Mouse (Mus musculus) forebrain, embryonic 13.5 days (tissue): ENCODE data around the gene Lmntd1. TPM values are rescaled to one million over a fixed set of nuclear protein-coding genes. Genes with fewer than 3 reads are reported as not detected.

Experiments
- ATAC-seq: fragments of 200-750 bp; cut with Nextera tagmentation; 2 replicates; pipeline ENCODE4 v1.8.0; 2017
- H3K27ac ChIP-seq: fragments of 300-500 bp; sonication (generic); 2 replicates; pipeline ENCODE4 v1.5.1; 2015; ENCODE audit warnings: inconsistent platforms, mild to moderate bottlenecking, moderate library complexity
- H3K27me3 ChIP-seq: fragments of 300-500 bp; sonication (generic); 2 replicates; pipeline ENCODE4 v1.6.1; 2015; ENCODE audit warnings: mild to moderate bottlenecking, inconsistent platforms
- H3K36me3 ChIP-seq: fragments of 300-500 bp; sonication (generic); 2 replicates; pipeline ENCODE4 v1.6.1; 2015; ENCODE audit warnings: mild to moderate bottlenecking, inconsistent platforms; ENCODE audit not compliant: poor library complexity, severe bottlenecking
- H3K4me1 ChIP-seq: fragments of 300-500 bp; sonication (generic); 2 replicates; pipeline ENCODE4 v1.6.1; 2015; ENCODE audit warnings: inconsistent platforms
- H3K4me2 ChIP-seq: fragments of 300-500 bp; sonication (generic); 2 replicates; pipeline ENCODE4 v1.6.1; 2015; ENCODE audit warnings: inconsistent platforms, mild to moderate bottlenecking, moderate library complexity
- H3K4me3 ChIP-seq: fragments of 300-500 bp; sonication (generic); 2 replicates; pipeline ENCODE4 v1.5.1; 2015; ENCODE audit warnings: mild to moderate bottlenecking, inconsistent platforms
- H3K9ac ChIP-seq: fragments of 300-500 bp; sonication (generic); 2 replicates; pipeline ENCODE4 v1.6.1; 2015; ENCODE audit warnings: mild to moderate bottlenecking, inconsistent platforms
- H3K9me3 ChIP-seq: fragments of 300-500 bp; sonication (generic); replicated peaks from 2 replicates; pipeline ENCODE4 v1.6.1; 2016; ENCODE audit warnings: inconsistent platforms
- WGBS: fragments of 180-500 bp; shearing (Covaris S2); methylation state at CpG from one replicate; pipeline ENCODE4 v1.1.7; 2015; 5-methylcytosine and 5-hydroxymethylcytosine counted together
- polyA plus RNA-seq: library from polyadenylated mRNA; unstranded; fragments of >200 nt; fragmentation: Nextera tagmentation; extraction: Ambion mirVana; gene quantifications from 2 replicates; pipeline ENCODE4 v1.2.1, GENCODE M21; 2015

Lmntd1 gene
- polyA plus RNA-seq, 1 experiment from 2014 or later, result 0.45 TPM

DNA sequence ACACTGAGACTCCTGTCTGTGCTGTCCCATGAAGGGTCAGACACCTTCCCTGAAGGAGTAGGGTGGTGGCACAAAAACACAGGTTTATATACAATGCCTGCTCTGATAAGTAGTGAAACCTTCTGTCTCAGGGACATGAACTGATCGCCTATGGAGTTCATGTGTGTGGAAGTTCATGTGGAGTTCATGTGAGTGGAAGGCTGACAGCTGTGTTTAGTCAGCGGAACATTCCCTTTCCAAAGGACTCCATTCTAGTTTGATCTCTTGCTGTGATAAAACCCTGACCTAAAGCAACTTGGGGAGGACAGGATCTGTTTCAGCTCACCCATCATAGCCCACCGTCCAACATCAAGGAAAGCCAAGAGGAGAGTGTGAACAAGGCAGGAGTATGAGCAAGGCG, 22.6 kb upstream of the Lmntd1 start:
- peaks cover 6% of the 10 kb centered on the region; the same call in 1 of the 2 replicates for H3K9me3 ChIP-seq
- no peak overlapping the region for H3K4me2 ChIP-seq
- H3K36me3 ChIP-seq, result no peaks in the 10 kb centered on the region
- no peak overlapping the region for H3K9ac ChIP-seq
- H3K4me3 ChIP-seq, result no peak overlapping the region
- H3K27ac ChIP-seq, result no peak overlapping the region
- no peaks in the 10 kb centered on the region for H3K4me1 ChIP-seq
- ATAC-seq, result no peak
- H3K27me3 ChIP-seq, result no peaks in the 10 kb centered on the region
- WGBS, result 88% methylated on average over 4 of the region's 4 CpGs

DNA sequence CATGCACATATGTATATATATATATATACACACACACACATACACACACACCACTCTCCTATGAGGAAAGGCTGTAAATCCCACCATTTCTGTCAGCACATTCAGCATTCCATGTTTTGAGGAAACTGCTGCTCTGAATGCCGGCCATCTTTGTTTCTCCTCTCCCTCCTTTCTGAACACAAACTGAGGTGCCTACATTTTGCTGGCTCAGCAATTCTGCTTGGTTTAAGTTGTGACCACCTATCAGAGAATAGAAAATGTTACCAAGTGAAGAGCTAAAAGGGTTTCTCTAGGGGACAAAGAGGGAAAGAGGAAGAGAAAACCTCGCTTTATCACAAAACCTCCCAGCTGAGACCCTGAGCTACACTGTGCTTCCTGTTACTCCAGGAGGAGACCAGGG, 20.3 kb upstream of the Lmntd1 start:
- no peaks in the 10 kb centered on the region for H3K27me3 ChIP-seq
- 86% methylated on average over 2 of the region's 2 CpGs for WGBS
- no peak overlapping the region for H3K4me2 ChIP-seq
- H3K36me3 ChIP-seq, result no peaks in the 10 kb centered on the region
- H3K4me1 ChIP-seq, result no peaks in the 10 kb centered on the region
- H3K27ac ChIP-seq, result no peak overlapping the region
- no peak for ATAC-seq
- H3K9me3 ChIP-seq, result no peaks in the 10 kb centered on the region
- H3K4me3 ChIP-seq, result no peak overlapping the region
- H3K9ac ChIP-seq, result no peak overlapping the region

DNA sequence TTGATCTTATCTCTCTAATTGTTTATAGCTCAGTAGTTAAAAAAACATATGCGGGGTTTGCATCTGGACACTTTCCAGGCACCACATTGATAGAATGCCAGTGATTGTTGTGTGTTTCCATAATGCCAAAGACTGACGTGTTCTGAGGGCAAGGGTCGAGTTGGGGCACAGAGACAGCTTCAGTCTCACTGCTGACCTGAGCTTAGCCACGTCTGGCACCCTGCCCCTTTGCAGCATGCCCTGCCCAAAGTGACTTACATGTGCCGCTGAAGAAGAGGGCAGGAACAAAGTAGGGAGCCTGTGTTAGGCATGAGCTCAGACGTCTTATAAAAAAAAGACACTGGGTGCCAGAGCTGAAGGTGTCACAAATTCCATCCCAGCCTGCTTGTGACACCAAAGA, 16.1 kb upstream of the Lmntd1 start:
- no peak overlapping the region for H3K9ac ChIP-seq
- 64% methylated on average over 6 of the region's 6 CpGs for WGBS
- H3K27me3 ChIP-seq, result no peaks in the 10 kb centered on the region
- H3K36me3 ChIP-seq, result no peaks in the 10 kb centered on the region
- H3K9me3 ChIP-seq, result no peaks in the 10 kb centered on the region
- ATAC-seq, result no peak
- no peak overlapping the region for H3K4me2 ChIP-seq
- H3K4me3 ChIP-seq, result no peak overlapping the region
- no peak overlapping the region for H3K27ac ChIP-seq
- no peaks in the 10 kb centered on the region for H3K4me1 ChIP-seq

DNA sequence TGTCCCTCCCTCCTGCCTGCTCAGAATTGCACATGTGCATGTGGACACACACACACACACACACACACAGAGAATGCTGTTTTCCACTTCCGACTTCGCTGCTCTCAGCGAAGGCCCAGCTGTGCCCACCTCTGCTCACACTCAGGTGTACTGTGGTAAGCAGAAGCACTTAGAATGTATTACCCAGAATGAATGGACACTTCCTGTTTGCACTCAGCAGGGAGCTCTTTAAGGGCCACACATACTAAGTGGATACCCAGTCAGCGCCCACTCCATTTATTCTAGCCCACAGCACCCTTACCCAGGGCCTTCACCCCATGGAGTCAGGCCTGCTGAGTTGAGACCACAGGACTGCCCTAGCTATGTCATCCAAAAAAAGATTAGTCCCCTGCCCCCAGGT, 9.0 kb upstream of the Lmntd1 start:
- Histone ChIP-seq H3K36me3 (no peaks in the 10 kb centered on the region), H3K27ac (no peak overlapping the region), H3K9ac (no peak overlapping the region), H3K4me2 (no peak overlapping the region), H3K27me3 (no peaks in the 10 kb centered on the region), H3K4me1 (no peaks in the 10 kb centered on the region), H3K4me3 (no peak overlapping the region), H3K9me3 (no peaks in the 10 kb centered on the region)
- no peak for ATAC-seq
- 93% methylated on average over 4 of the region's 4 CpGs for WGBS

DNA sequence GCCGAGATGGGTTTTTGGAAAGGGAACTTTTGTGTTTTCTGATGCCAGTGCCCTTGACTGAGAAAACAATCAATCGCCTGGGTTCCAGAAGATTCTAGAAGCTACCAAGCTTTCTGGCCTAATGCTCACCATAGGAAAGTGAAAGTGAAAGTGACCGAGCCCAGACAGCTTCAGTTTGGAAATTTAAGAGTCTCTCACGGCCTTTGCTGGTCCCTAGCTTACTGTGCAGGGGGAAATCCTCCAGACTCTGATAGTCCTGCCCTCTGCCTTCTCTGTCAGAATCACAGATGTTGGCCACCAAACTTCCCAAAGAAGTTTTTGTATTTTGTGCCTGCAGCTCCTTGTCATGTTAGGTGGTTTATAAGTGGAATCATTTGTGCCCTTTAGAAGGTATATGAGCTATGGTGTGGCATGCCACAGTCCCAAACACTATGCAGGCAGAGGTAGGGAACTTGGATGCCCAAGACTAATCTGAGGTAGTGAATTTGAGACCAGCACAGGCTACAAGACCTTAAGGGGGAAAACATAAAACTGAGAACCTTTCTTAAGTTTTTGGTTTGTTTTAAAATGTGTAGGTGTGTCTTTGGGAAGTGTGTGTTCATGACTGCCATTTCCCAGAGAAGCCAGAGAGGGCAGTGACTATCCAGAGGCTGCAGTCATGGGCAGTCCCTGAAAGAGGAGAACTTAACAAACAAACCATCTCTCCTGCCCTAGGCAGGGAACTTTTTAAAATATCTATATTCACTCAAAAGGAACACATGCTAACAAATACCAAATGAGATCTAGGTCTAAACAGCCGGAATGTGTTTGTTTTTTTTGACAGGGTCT, 2.5 kb upstream of the Lmntd1 start:
- no peak overlapping the region for H3K4me2 ChIP-seq
- H3K9ac ChIP-seq, result no peak overlapping the region
- no peaks in the 10 kb centered on the region for H3K9me3 ChIP-seq
- H3K27ac ChIP-seq, result no peak overlapping the region
- no peak overlapping the region for H3K4me3 ChIP-seq
- 88% methylated on average over 5 of the region's 5 CpGs for WGBS
- ATAC-seq, result no peak
- H3K27me3 ChIP-seq, result no peaks in the 10 kb centered on the region
- H3K4me1 ChIP-seq, result no peaks in the 10 kb centered on the region
- no peaks in the 10 kb centered on the region for H3K36me3 ChIP-seq

DNA sequence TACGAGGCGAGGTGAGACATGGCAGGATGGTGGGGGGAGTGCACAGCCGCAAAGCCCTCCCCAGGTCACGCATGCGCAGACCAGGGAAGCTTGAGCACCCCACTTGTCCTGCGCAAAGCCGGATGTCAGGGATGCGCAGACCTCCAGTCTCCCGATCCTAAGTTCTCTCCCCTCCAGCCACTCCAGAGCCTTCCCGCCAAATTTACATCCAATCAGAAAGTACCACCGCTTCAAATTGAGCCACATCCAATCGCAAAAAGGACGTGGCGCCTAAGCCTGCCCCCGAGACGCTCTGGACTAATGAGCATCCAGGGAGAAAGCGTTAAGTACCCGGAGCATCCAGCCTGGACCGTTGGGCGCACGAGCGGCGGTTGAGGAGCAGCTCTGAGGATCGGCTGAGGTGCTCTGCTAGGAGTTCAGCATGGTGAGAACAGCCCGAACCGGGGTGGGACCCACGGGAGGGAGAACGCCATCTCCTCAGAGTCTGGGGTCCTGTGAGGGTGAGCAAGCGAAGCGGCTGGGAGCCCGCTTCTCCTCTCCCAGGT, 1.6 kb upstream of the Lmntd1 start, which contains the start of gene Tuba3b:
Tuba3b (plus strand) TSS at position 92 of the 545 bp plus-strand sequence.
- peaks cover 3% of the 10 kb centered on the region; the same call in 1 of the 2 replicates for H3K4me1 ChIP-seq
- H3K36me3 ChIP-seq, result no peaks in the 10 kb centered on the region
- no peak within 1 kb of the TSS for H3K4me3 ChIP-seq
- 97% methylated on average over 31 of the region's 31 CpGs for WGBS
- no peak within 1 kb of the TSS for H3K27ac ChIP-seq
- H3K9ac ChIP-seq, result no peak within 1 kb of the TSS
- no peak for ATAC-seq
- no peaks in the 10 kb centered on the region for H3K9me3 ChIP-seq
- no peak within 1 kb of the TSS for H3K4me2 ChIP-seq
- no peaks in the 10 kb centered on the region for H3K27me3 ChIP-seq

DNA sequence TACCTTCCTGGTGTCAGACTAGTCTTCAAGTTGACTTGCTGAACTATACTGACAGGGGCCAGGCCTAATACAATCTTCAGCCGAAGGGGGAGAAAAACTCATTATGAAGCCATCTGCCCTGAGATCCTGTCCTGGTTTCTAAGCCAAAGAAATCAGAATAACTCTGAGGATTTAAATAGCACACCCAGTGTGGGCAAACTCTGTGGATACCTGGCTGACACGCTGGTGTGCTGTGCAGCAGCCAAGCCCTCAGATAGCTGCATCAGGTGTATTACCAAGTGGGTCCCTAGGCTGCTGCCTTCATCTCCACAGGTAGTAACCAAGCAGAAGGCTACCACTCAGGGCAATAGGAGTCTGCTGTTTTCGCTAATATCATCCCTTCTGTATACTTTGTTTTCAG, 1.5 kb downstream of the Lmntd1 start:
- 87% methylated on average over 3 of the region's 3 CpGs for WGBS
- Histone ChIP-seq H3K27ac (no peak overlapping the region), H3K9ac (no peak overlapping the region), H3K9me3 (no peaks in the 10 kb centered on the region), H3K36me3 (no peaks in the 10 kb centered on the region), H3K27me3 (no peaks in the 10 kb centered on the region), H3K4me3 (no peak overlapping the region), H3K4me1 (peaks cover 4% of the 10 kb centered on the region; the same call in 1 of the 2 replicates), H3K4me2 (no peak overlapping the region)
- no peak for ATAC-seq

DNA sequence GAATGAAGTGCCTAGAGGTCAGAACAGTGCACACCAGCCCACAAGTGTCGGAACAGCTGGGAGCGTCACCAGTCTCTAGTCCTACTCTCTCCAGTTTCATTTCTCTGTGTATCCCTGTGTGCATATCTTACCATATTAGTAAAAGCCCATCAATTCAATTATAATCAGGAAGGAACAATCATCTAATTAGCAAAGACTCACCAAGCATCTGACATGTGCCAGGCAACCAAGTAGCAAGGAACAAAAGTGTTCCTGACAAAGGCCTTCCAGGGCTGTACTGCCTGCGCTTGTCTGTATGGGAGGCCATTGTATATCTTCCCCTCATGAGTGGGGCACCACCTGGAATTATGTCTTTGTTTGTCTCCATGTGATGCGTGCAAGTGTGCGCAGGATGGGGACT, 3.2 kb downstream of the Lmntd1 start:
- no peaks in the 10 kb centered on the region for H3K9me3 ChIP-seq
- no peak overlapping the region for H3K27ac ChIP-seq
- no peaks in the 10 kb centered on the region for H3K27me3 ChIP-seq
- no peaks in the 10 kb centered on the region for H3K36me3 ChIP-seq
- no peak for ATAC-seq
- no peak overlapping the region for H3K4me2 ChIP-seq
- no peak overlapping the region for H3K4me3 ChIP-seq
- no peak overlapping the region for H3K9ac ChIP-seq
- peaks cover 4% of the 10 kb centered on the region; the same call in 1 of the 2 replicates for H3K4me1 ChIP-seq
- WGBS, result 61% methylated on average over 5 of the region's 5 CpGs

DNA sequence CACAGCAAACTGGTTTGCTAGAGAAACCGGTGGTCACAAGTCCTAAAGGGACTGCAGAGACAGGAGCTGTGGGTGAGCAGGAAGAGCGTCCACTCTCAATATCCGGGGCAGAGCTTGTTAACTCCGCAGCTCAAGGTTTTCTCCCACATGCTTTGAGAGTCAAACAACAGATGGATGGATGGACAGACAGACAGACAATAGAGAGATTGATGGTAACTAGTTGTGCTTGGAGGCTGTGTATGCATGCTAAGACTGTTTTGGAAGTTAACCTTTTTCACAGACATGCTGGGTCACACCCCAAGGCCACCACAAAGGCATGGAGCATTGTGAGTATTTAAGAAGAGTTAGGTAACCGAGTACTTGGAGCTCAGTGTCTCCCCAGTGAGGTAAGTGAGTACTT, 5.4 kb downstream of the Lmntd1 start:
- WGBS, result 88% methylated on average over 5 of the region's 5 CpGs
- no peak for ATAC-seq
- peaks cover 10% of the 10 kb centered on the region; the same call in 1 of the 2 replicates for H3K4me1 ChIP-seq
- no peaks in the 10 kb centered on the region for H3K9me3 ChIP-seq
- H3K4me3 ChIP-seq, result no peak overlapping the region
- no peak overlapping the region for H3K9ac ChIP-seq
- H3K27ac ChIP-seq, result no peak overlapping the region
- no peaks in the 10 kb centered on the region for H3K36me3 ChIP-seq
- H3K4me2 ChIP-seq, result no peak overlapping the region
- H3K27me3 ChIP-seq, result no peaks in the 10 kb centered on the region

DNA sequence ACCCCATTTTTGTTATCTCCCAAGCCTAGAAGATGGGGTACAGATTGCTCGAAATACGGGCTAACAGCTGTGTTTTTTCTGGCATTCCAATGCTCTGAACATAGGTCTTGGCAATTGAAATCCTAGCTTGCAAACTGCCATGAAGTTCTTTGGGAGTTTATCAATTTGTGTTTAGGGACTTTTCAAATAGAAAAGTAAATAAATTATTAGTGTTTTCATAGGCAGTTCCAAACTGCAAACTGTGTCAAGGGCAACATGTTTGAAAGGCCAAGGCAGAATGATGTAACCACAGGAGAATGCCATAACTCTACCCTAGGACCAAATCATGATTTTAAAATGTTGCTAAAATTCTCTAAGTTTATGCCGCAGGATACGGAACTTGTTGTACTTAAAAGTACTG, 6.4 kb downstream of the Lmntd1 start:
- ATAC-seq, result no peak
- 90% methylated on average over 4 of the region's 4 CpGs for WGBS
- no peak overlapping the region for H3K4me2 ChIP-seq

DNA sequence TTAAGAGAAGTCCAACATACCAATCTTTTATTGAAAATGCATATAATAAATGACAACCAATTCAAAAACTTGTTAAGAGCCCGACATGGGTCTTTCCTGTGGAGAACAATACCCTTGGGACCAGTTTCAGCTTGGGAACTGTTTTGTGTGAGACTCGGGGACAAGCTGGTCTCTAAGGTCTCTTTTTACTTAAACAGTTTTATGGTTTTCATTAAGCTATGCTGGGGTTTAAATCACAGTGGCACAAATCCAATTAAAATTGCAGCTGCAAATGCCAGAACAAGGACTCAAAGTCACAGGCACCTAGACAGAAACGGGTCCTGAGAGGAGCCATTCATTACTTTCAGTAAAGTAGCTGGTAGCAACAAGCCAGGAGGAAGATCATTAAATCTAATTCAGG, 8.9 kb downstream of the Lmntd1 start:
- Histone ChIP-seq H3K27ac (no peak overlapping the region), H3K4me3 (no peak overlapping the region), H3K36me3 (no peaks in the 10 kb centered on the region), H3K9me3 (no peaks in the 10 kb centered on the region), H3K27me3 (no peaks in the 10 kb centered on the region), H3K9ac (no peak overlapping the region), H3K4me1 (0 out of 2 replicates have a peak, but pooled peaks cover 6% of the 10 kb centered on the region), H3K4me2 (no peak overlapping the region)
- no peak for ATAC-seq
- 33% methylated on average over 3 of the region's 3 CpGs for WGBS

More for the DNA sequence above, 6.4 kb downstream of the Lmntd1 start:
- Histone ChIP-seq H3K9me3 (no peaks in the 10 kb centered on the region), H3K4me3 (no peak overlapping the region), H3K27me3 (no peaks in the 10 kb centered on the region), H3K4me1 (peaks cover 10% of the 10 kb centered on the region; the same call in 1 of the 2 replicates), H3K9ac (no peak overlapping the region), H3K36me3 (no peaks in the 10 kb centered on the region), H3K27ac (no peak overlapping the region)

DNA sequence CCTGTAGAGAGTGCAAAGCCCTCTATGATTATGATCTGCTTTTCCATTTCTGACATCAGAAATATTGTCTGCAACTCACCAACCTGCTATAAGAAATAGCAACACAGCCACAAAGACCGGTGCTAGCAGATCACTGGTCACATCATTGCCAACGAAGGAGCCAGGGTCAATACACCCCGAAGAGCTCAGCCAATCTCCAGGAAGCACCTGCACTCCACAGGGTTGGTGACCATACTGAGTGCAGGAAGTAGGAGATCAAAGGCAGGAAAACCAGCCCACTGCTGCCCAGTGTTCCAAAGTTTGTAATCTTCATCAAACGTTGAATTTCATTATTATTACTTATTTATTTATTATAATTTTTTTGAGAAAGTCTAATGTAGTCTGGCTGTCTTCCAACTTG, 9.5 kb downstream of the Lmntd1 start:
- Histone ChIP-seq H3K27ac (no peak overlapping the region), H3K36me3 (no peaks in the 10 kb centered on the region), H3K9ac (no peak overlapping the region), H3K4me1 (0 out of 2 replicates have a peak, but pooled peaks cover 6% of the 10 kb centered on the region), H3K4me2 (no peak overlapping the region), H3K4me3 (no peak overlapping the region), H3K9me3 (no peaks in the 10 kb centered on the region), H3K27me3 (no peaks in the 10 kb centered on the region)
- no peak for ATAC-seq
- 81% methylated on average over 4 of the region's 4 CpGs for WGBS
